Mouse (Mus musculus): Measurements from ENCODE around the gene Gm5724.
A peak's percentile ranks its signal among the peaks of the same experiment; 100 is the strongest.

The Gm5724 gene

GRCm38 (mm10) chr6:141773710-141774109 lies at the start of gene Gm5724:
TSS of gene Gm5724 (minus strand) at chr6:141773810.
- no peak for TF ChIP-seq GATA4 (IDR thresholded peaks at IDR 0.05; ENCODE audit: insufficient replicate concordance, low read length)

DNA sequence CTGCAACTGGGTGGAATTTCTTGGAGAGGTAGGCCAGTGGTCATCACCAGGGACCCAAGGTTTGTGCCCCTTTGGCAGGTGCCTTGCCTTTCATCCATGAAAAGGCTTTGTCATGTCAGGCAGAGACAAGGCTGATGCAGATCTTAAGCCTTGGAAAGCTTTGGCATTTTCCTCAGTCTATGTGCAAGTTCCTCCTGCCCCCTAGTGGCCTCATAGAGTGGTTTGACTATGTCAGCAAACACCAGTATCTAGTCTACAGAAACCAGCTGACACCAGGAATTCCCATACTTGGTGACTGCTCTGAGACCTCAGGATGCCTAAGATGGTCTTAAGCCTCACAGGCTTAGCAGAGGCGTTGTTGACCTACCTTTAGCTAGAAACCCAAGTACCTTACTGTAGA lies 24.2 kb upstream of the Gm5724 start:
- no peak for TF ChIP-seq GATA4 (IDR thresholded peaks at IDR 0.05; ENCODE audit: insufficient replicate concordance, low read length)

DNA sequence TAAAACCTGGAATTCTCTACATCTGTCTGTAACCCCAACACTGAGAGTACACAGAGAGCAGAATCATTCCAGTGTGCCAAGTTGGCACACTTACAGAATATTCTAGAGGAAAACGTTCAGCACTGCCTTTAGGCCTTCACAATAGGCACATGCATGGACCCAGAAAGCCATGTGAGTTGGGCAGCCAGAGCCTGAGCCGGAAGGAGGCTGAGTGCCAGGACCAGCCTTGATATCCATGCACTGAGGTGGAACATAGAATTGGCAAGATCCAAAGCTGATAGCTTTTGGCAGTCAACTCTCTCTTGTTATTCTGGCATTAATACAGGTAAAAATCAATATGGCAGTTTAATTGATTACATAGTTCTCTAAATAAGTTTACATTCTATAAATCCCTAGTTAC lies 866 bp upstream of the Gm5724 start:
- TF ChIP-seq GATA4 (IDR thresholded peaks at IDR 0.05; ENCODE audit: insufficient replicate concordance, low read length): 0 out of 2 replicates have a peak, but pooled peaks have one; percentile 34

DNA sequence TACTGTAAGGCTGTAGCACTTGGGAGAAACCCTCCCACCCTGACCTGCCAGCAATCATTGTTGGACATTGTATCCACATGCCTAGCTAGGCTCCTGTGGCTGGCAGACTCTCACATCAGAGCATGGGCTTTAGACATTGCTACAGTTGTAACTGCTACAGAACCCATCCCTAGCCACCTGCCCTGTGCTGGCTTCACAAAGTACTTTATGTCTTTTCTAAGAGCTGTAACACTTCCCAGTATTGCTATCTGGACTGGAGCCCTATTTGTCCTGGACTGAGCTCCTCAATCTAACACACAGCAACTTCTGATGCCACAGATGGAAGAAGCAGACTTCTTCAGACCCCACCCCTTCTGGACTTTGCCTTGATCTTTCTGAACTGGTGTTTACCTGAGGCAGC lies 82.4 kb downstream of the Gm5724 start:
- no peak for TF ChIP-seq GATA4 (IDR thresholded peaks at IDR 0.05; ENCODE audit: insufficient replicate concordance, low read length)

DNA sequence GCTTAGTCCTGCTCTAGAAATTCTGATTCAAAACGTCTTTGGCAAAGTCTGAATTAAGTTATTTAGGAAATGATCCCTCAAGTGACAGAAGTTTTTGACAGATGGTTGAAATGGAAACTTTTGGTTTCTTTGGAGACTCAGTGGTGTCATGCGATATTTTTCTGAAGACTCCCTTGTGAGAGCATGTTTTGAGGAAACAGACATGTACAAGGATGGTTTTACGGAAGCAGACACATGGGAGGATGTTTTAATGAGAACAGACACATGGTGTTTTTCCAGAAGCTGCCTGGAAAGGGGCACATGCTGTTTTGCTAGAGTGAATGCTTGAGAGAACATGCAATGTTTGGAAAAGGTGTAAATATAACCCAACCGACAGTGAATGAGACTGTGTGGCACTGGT lies 86.6 kb downstream of the Gm5724 start:
- TF ChIP-seq GATA4 (IDR thresholded peaks at IDR 0.05; ENCODE audit: insufficient replicate concordance, low read length): no peak

Data from liver, adult (tissue).